Mouse (Mus musculus) fat pad, adult 2 months (tissue): ENCODE results near the gene Tceal1.
A peak's percentile ranks its signal among the peaks of the same experiment; 100 is the strongest.

Source experiments
- DNase-seq: peaks from one replicate; pipeline ENCODE4 v3.0.0-alpha.2; 2011; ENCODE audit warnings: low read depth, low spot score; ENCODE audit errors: extremely low read depth

Tceal1 gene

DNA sequence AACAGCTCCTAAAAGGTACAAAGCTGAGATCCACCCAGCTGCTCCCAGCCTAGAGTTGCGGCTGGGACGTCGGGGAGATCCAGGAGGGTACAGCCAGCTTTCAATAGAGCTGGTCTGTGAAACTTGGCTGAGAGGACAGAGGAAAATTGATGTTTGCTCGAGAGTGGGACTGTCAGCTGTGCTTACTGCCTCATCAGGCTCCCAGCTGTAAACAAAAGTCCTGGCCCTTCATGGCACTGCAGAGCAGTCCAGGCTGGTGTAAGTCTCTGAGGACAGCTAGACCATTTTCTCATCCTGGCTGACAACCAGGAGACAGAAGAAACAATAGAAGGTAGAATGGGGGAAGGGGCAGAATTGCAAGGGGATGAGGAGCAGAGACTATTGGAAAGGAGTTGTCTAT, 41.5 kb downstream of the Tceal1 start:
- no peak for DNase-seq

DNA sequence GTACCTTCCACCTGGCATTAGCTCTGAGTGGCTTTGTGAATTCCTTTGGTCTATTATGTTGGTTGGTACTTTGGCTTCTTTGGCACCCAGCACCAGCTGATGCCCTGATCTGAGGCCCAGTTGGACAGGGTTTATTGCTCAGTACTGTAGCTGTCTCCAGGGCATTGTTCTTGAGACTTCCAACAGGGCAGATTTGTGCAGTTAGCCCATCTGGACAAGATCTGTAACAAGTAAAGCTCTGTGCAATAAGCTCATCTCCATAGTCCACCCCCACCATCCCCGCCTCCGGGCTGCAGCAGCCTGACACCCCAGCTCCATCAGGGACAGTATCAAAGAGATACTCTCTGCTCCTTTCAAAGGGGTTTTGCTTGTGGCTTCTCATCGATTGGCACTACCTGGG, 47.7 kb downstream of the Tceal1 start:
- peak; percentile 31 for DNase-seq
